Mouse (Mus musculus): ENCODE results near the gene Stxbp1. TPM values are rescaled to one million over a fixed set of nuclear protein-coding genes. Genes with fewer than 3 reads are reported as not detected.
A peak's percentile ranks its signal among the peaks of the same experiment; 100 is the strongest.
"Not testable (repeated sequence)": the region's sequence is repeated elsewhere in the genome, so short reads cannot be mapped to it uniquely, and the experiment has no call there.

Gene Stxbp1
- total RNA-seq, 2 experiments from 2014 or later, result 11.0 to 11.7 TPM

DNA sequence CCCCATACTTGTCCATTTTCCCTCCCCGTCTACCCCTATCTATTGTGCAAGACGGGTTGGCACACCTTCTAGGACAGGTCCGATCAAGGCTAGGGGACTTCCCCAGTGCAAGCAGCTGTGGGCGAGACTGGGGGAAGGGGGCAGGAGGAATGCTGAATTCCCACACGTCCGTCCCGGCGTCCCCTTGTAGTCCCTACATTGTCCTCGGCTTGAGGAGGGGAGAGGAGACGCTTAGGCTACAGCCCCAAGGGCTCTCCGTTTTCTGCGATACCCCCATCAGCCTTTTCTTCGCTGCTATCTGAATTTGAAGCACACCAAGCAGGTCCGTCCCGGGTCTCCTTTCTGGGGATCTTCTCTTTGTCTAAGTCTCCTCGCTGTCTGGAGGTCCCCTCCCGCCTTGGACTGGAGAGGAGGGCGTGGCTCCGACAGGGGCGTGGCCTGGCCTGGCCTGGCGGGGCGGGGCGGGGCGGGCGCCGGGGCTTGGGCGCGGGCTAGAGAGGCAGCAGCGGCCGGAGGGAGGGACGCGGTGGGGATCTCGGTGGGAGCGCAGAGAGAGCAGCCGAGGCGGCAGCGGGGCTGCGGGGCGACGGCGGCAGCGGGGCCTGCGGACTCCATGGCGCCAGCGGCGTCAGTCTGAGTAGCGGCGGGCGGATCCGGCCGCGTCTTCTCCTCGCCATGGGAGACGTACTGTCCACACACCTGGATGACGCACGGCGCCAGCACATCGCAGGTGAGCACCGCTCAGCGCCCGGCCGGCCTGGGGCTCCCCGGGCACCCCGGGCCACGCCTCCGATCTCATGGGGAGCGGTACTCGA lies 28.8 kb upstream of the Stxbp1 start, which contains the start of gene Fam129b:
TSS of gene Fam129b (plus strand) at position 440 of the 815 bp plus-strand sequence.
- peak; percentile 76 for DNase-seq (ENCODE audit: low spot score)
- intact Hi-C loops (cut with DNase I), result loop anchor here (2.0 kb wide), 1 partner anchor 37 kb away; no protein-coding TSS in a partner anchor

DNA sequence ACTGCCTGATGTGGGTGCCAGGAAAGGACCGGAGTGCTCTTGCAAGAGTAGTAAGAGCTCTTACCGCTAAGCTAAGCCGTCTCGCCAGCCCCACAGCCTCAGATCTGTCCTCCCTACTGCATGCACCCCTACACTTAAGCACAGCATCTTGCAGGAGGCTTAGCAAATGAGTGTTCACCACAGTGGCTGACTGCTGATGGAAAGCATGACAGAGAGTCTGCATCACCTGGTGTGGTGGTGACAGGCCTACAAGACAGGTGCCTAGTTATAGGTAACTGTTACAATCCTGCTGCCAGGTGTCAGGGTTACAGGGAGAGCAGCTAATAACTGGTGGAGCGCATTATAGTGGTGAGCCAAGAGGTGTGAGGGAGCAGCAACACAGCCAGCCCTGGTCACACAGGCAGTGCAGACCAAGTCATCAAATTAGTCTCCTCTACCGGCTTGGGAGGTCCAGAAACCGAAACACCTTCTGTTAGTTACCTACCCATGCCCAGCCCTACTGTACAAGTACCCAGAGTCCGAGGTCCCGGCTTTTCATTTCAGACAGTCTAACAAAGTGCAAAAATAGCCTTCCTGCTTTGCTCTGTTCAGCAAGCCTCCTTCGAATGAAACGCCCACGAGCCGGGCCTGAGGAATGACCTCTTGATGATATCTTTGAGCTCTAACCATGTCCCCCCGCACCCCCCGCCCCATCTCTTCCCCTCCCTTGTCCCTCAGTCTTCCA lies 28.1 kb upstream of the Stxbp1 start:
- DNase-seq (ENCODE audit: low spot score), result no peak
- intact Hi-C loops (cut with DNase I), result no loop called here

GRCm38 (mm10) chr2:32874070-32874469 lies 27.0 kb upstream of the Stxbp1 start:
- intact Hi-C loops (cut with DNase I), result no loop called here
- DNase-seq (ENCODE audit: low spot score), result no peak

- intact Hi-C loops (cut with DNase I), result no loop called here
- no peak for DNase-seq (ENCODE audit: low spot score)
These were observed 23.4 kb upstream of the Stxbp1 start for GRCm38 (mm10) chr2:32870275-32871100.

DNA sequence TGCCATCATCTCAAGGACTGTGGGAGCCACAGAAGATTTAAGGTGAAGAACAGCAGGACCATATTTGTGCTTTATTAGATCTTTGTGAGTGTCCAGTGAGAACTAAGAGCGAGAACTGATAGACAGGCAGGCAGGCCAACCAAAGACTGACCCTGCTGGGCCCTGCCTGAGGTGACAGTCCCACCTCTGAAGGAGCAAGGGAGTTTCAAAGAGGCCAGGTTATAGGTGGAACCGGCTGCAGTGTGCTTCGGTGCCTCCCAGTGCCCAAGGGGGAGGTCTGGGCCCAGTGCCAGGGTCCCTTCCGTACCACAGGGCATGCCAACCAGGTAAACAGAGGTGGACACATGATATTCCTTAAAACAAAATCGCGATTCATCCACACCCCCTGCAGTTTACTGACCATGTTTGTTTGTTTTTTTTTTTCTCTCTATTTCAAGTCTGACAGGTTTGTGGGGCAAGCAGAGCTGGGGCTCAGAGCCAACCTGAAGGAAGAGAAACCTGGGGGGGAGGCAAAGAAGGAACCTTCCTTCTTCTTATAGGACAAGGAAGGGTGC lies 22.8 kb upstream of the Stxbp1 start:
- intact Hi-C loops (cut with DNase I), result no loop called here
- DNase-seq (ENCODE audit: low spot score), result no peak

- intact Hi-C loops (cut with DNase I), result no loop called here
- DNase-seq (ENCODE audit: low spot score), result no peak
These were observed 20.3 kb upstream of the Stxbp1 start for GRCm38 (mm10) chr2:32867354-32867753.

GRCm38 (mm10) chr2:32864755-32865154 lies 17.7 kb upstream of the Stxbp1 start:
- intact Hi-C loops (cut with DNase I), result loop anchor here (1.0 kb wide), 2 partner anchors 48 to 64 kb away; no protein-coding TSS in a partner anchor
- no peak for DNase-seq (ENCODE audit: low spot score)

- no peak for DNase-seq (ENCODE audit: low spot score)
- intact Hi-C loops (cut with DNase I), result no loop called here
These were observed 16.3 kb upstream of the Stxbp1 start for GRCm38 (mm10) chr2:32863317-32863716.

DNA sequence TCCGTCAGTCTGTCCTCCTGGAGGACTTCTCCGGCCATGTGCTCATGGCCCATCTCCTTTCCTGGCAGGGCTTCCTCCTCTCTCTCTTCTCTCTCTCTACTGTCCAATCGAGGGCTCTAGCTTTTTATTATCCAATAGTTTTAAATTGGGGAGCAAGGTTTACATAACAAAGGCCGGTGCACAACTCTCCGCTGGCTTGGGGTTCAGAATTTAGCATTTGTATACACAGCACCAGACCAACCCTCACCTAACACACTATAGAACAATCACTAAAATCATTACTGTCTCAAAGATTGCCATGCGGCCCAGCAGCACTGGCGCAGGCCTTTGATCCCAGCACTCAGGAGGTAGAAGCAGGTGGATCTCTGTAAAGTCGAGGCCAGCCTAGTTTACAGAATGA lies 13.8 kb upstream of the Stxbp1 start:
- intact Hi-C loops (cut with DNase I), result no loop called here
- no peak for DNase-seq (ENCODE audit: low spot score)

DNA sequence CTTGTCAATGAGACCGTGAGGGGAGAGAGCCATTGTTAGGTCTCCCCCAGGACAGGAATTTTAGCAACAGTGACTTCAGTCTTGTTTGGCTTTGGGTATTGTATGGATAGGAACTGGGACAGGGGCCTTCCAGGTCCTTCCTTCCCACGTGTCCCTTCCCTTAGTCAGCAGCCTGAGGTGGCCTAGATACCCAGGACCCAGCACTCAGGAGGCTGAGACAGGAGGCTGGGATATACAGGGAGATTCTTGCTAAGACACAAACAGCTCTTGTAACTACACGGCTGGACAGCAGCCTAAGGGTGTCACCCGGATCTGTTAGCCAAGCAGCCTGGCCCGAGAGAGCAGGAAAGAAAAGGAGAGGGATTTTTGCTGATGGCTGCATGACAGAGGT lies 12.6 kb upstream of the Stxbp1 start:
- intact Hi-C loops (cut with DNase I), result no loop called here
- DNase-seq (ENCODE audit: low spot score), result no peak

- intact Hi-C loops (cut with DNase I), result no loop called here
- DNase-seq (ENCODE audit: low spot score), result no peak
These were observed 12.1 kb upstream of the Stxbp1 start for GRCm38 (mm10) chr2:32859010-32859621.

- intact Hi-C loops (cut with DNase I), result no loop called here
- peak; percentile 74 for DNase-seq (ENCODE audit: low spot score)
These were observed 10.5 kb upstream of the Stxbp1 start for GRCm38 (mm10) chr2:32857584-32857983.

DNA sequence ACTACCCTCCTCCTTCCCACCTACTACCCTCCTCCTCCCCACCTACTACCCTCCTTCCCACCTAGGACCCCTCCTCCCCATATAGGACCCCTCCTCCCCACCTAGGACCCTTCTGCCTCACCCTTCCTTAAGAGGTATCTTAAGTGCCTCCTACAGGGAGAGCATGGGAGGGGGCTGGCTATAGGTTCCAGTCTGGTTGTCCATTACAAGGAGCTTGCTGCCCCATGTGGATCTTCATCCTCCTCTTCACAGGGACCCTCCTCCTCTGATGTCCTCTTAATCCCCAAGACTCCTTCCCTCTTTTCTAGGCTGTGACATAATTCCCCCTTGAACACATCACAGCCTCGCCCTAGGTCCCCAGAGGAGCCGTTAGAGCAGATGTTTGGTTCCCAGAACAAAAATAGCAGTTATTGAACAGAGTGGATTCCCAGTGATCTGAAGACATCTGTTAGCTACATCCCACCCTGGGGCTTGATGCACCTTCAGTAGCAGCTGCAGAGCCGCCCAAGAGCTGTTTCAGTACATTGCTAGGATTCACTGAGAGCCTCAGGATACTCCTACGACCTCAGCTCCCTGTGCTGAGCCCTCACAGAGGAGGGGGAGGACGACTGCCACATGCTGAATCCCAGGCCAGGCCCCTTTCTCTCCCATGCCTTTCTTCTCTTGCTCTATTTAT lies 8.9 kb upstream of the Stxbp1 start:
- intact Hi-C loops (cut with DNase I), result loop anchor here (2.0 kb wide), 1 partner anchor 145 kb away; no protein-coding TSS in a partner anchor
- DNase-seq (ENCODE audit: low spot score), result no peak

DNA sequence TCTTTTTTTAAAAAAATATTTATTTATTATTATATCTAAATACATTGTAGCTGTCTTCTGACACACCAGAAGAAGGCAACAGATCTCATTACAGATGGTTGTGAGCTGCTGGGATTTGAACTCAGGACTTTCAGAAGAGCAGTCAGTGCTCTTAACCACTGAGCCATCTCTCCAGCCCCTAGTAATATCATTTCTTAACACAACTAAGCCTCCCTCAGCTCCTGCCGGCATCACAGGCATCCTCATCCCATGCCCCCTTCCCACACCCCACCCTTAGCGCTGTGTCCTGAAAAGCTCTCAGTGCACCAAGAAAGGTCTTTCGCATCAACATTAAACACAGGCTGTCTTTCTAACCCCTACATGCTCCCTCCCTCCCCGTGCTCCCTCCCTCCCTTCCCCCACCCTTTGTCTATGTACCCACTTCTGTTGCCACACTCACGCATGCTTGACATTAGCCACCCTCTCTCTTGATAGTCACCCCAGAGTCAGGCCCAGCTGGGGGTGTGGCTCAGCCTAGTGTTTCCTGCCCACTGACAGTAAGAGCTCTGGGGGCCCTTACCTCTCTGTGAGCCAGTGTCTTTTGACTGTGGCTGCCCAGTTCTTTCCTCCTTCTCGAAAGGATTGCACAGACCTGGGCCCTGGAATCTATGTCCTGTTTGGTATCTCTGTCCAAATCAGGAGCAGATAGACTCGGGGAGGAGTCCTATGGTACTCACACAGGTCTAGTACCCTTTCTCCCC lies 8.2 kb upstream of the Stxbp1 start:
- intact Hi-C loops (cut with DNase I), result loop anchor here (2.0 kb wide), 1 partner anchor 144 kb away; no protein-coding TSS in a partner anchor
- no peak for DNase-seq (ENCODE audit: low spot score)

DNA sequence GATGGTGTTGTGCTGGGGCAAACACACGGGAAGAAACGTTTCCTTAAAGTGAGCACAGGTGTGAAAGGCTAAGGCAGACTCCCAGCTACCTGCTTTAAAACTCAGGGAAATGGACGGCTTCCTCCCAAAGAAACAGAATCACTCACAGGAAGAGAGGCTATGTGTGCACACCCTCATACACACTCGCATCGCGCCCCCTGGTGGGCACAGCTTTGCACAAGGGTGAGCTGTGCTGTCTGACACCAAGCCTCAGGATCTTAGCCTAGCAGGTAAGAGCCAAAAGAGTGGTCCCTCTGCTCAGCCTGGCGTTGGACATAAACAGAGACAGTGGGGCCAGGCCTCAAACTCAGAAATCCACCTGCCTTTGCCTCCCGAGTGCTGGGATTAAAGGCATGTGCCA lies 7.2 kb upstream of the Stxbp1 start:
- DNase-seq (ENCODE audit: low spot score), result peak; percentile 69
- intact Hi-C loops (cut with DNase I), result loop anchor here (1.0 to 2.0 kb wide), 3 partner anchors 32 to 143 kb away; no protein-coding TSS in a partner anchor

DNA sequence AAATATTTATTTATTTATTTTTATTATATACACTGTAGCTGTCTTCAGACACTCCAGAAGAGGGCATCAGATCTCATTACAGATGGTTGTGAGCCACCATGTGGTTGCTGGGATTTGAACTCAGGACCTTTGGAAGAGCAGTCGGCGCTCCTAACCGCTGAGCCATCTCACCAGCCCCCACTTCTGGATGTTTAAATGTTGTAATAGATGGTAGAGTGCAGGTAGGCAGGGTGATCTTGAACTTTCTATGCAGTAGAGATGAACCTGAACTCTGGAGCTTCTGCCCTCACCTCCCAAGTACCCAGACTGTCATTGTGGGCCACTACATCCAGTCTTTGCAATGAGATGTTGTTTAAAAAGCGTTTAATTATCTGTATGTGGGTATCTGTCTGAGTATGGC lies 6.7 kb upstream of the Stxbp1 start:
- DNase-seq (ENCODE audit: low spot score), result not testable (repeated sequence)
- intact Hi-C loops (cut with DNase I), result loop anchor here (1.0 to 2.0 kb wide), 3 partner anchors 31 to 143 kb away; no protein-coding TSS in a partner anchor

DNA sequence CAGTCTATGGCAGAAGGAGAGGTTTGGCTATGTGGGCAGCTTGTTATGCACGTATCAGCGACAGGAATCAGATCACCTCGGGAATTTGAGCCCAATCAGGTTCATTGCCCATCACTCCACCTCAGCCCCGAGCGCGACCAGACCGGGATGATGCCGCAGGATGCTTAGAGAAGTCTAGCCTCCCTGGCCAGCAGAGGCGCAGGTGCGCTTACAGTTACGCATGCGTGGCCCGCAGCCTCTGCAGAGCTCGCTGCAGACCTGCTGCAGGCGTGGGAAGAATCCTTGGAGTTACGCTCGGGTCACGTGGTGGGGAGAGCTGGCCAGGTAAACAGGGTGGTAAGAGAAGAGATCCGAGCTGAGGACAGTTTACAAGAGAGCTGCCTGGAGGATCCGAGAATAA lies 5.1 kb upstream of the Stxbp1 start:
- no peak for DNase-seq (ENCODE audit: low spot score)
- intact Hi-C loops (cut with DNase I), result no loop called here

DNA sequence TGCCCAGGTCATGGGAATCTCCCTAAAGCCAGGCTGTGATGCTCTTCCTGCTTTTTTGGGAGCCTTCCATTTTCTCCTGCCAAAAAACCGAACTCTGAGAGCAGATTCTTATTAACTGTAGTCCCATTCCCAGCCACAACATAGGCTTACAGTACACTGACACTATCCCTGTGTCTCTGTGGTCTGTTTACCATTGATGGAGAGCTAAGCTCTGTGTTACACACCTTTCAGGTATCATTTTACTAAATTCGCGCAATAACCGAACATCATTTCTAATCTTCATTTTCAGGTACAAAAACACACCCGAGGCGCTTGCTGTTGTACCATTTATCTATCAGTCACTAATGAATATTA lies 400 bp upstream of the Stxbp1 start:
- no peak for DNase-seq (ENCODE audit: low spot score)
- intact Hi-C loops (cut with DNase I), result loop anchor here (2.0 to 10.0 kb wide), 2 partner anchors 135 to 213 kb away; partner anchors contain the start of gene Cdk9

Measured in heart, postnatal 25 days (tissue).